Mouse (Mus musculus): ENCODE results near the gene Mstn.

Gene Mstn

GRCm38 (mm10) chr1:53093180-53093579 is 31.7 kb downstream of the Mstn start:
- in situ Hi-C loops (cut with MboI, MseI): no loop called here

GRCm38 (mm10) chr1:53110561-53110960 is 49.1 kb downstream of the Mstn start:
- in situ Hi-C loops (cut with MboI, MseI): no loop called here
